Mouse (Mus musculus) heart, embryonic 11.5 days (tissue): ENCODE measurements around the gene Phlda2. TPM values are rescaled to one million over a fixed set of nuclear protein-coding genes. Genes with fewer than 3 reads are reported as not detected.

Source experiments
- polyA plus RNA-seq: library from polyadenylated mRNA; unstranded; fragments of >200 nt; fragmentation: Nextera tagmentation; extraction: Ambion mirVana; gene quantifications from 2 replicates; pipeline ENCODE4 v1.2.1, GENCODE M21; 2014

Phlda2 gene
- polyA plus RNA-seq, 1 experiment from 2014 or later, result 2.6 TPM

Other genes with a start within 250 kb of the Phlda2 start
- gene Cdkn1c, start 42.1 kb downstream of the Phlda2 start, polyA plus RNA-seq, result 1,643 and 1,679 TPM in 2 replicates
- 0.52 and 0.87 TPM in 2 replicates for gene Slc22a18, start 29.4 kb downstream of the Phlda2 start, polyA plus RNA-seq
- gene Nap1l4, start 46.0 kb upstream of the Phlda2 start, polyA plus RNA-seq, result 121 and 176 TPM in 2 replicates
- gene Cars, start 96.9 kb upstream of the Phlda2 start, polyA plus RNA-seq, result 27.9 and 30.6 TPM in 2 replicates
- 0.16 and 0.84 TPM in 2 replicates for gene Tnfrsf26, start 125.6 kb upstream of the Phlda2 start, polyA plus RNA-seq
- gene Tnfrsf22, start 146.5 kb upstream of the Phlda2 start, polyA plus RNA-seq, result 4.7 and 5.0 TPM in 2 replicates
- 1.1 and 2.6 TPM in 2 replicates for gene Tnfrsf23, start 182.7 kb upstream of the Phlda2 start, polyA plus RNA-seq